Mouse (Mus musculus) embryonic fibroblast, embryonic 13.5 days (primary cell): ENCODE measurements around the gene Npas3.

Experiments
- CTCF ChIP-seq: IDR thresholded peaks from 2 replicates; pipeline ENCODE4 v1.5.1; 2011; ENCODE audit warnings: mild to moderate bottlenecking, control low read depth, low read length, moderate library complexity, borderline replicate concordance; ENCODE audit not compliant: insufficient read depth
- POLR2A ChIP-seq: IDR thresholded peaks from 2 replicates; pipeline ENCODE4 v1.6.1; 2011; ENCODE audit warnings: low read depth, mild to moderate bottlenecking, control low read depth, low read length, moderate library complexity

GRCm38 (mm10) chr12:53754236-53754635, 505.8 kb downstream of the Npas3 start:
- TF ChIP-seq POLR2A (no peak), CTCF (no peak)
